Mouse (Mus musculus): ENCODE data around the gene Nxph1. TPM values are rescaled to one million over a fixed set of nuclear protein-coding genes. Genes with fewer than 3 reads are reported as not detected.

Nxph1 gene
- polyA plus RNA-seq, 2 experiments, result not detected

GRCm38 (mm10) chr6:9039286-9039685, 91.1 kb downstream of the Nxph1 start:
- Histone ChIP-seq H3K4me2 (ENCODE audit: low read depth) (no peak overlapping the region), H3K4me3 (ENCODE audit: insufficient read depth in 1 of 2, low read depth in 2 of 2, low read length in 2 of 2) (no peak overlapping the region), H3K9ac (replicated peaks) (no peak overlapping the region), H3K9me3 (ENCODE audit: control insufficient read depth, low read length) (no peaks in the 10 kb centered on the region), H3K36me3 (replicated peaks; ENCODE audit: control insufficient read depth, insufficient read depth, low read depth) (no peaks in the 10 kb centered on the region), H3K27me3 (ENCODE audit: control insufficient read depth, insufficient read depth, low read length) (no peaks in the 10 kb centered on the region), H3K27ac (no peak overlapping the region), H3K4me1 (replicated peaks; ENCODE audit: control insufficient read depth in 2 of 2, insufficient read depth in 2 of 2, low read length in 1 of 2) (no peaks in the 10 kb centered on the region)
- DNase-seq (ENCODE audit: low read depth in 3 of 3, low spot score in 3 of 3), result no peak
- no peak for ATAC-seq (ENCODE audit: insufficient read depth)
- WGBS (ENCODE audit: insufficient replicate concordance), result 63% methylated on average over 1 of the region's 1 CpGs
- TF ChIP-seq CTCF (IDR thresholded peaks at IDR 0.05; ENCODE audit: low read depth) (no peak), EP300 (IDR thresholded peaks at IDR 0.05; ENCODE audit: low read depth) (no peak)

GRCm38 (mm10) chr6:9040991-9041390, 92.8 kb downstream of the Nxph1 start:
- H3K27me3 ChIP-seq (ENCODE audit: control insufficient read depth, insufficient read depth, low read length), result no peaks in the 10 kb centered on the region
- TF ChIP-seq CTCF (IDR thresholded peaks at IDR 0.05; ENCODE audit: low read depth) (no peak), EP300 (IDR thresholded peaks at IDR 0.05; ENCODE audit: low read depth) (no peak)
- no peak overlapping the region for H3K9ac ChIP-seq (replicated peaks)
- no peak for DNase-seq (ENCODE audit: low read depth in 3 of 3, low spot score in 3 of 3)
- WGBS (ENCODE audit: insufficient replicate concordance), result 53% methylated on average over 3 of the region's 3 CpGs
- no peak overlapping the region for H3K27ac ChIP-seq
- H3K4me2 ChIP-seq (ENCODE audit: low read depth), result no peak overlapping the region
- ATAC-seq (ENCODE audit: insufficient read depth), result no peak
- no peaks in the 10 kb centered on the region for H3K9me3 ChIP-seq (ENCODE audit: control insufficient read depth, low read length)
- H3K36me3 ChIP-seq (replicated peaks; ENCODE audit: control insufficient read depth, insufficient read depth, low read depth), result no peaks in the 10 kb centered on the region
- no peak overlapping the region for H3K4me3 ChIP-seq (ENCODE audit: insufficient read depth in 1 of 2, low read depth in 2 of 2, low read length in 2 of 2)
- no peaks in the 10 kb centered on the region for H3K4me1 ChIP-seq (replicated peaks; ENCODE audit: control insufficient read depth in 2 of 2, insufficient read depth in 2 of 2, low read length in 1 of 2)

GRCm38 (mm10) chr6:9042391-9042790, 94.2 kb downstream of the Nxph1 start:
- no peak for ATAC-seq (ENCODE audit: insufficient read depth)
- 16% methylated on average over 1 of the region's 1 CpGs for WGBS (ENCODE audit: insufficient replicate concordance)

GRCm38 (mm10) chr6:9046815-9047214, 98.6 kb downstream of the Nxph1 start:
- no peaks in the 10 kb centered on the region for H3K9me3 ChIP-seq (ENCODE audit: control insufficient read depth, low read length)
- no peaks in the 10 kb centered on the region for H3K36me3 ChIP-seq (replicated peaks; ENCODE audit: control insufficient read depth, insufficient read depth, low read depth)
- ATAC-seq (ENCODE audit: insufficient read depth) (no peak), DNase-seq (ENCODE audit: low read depth in 3 of 3, low spot score in 3 of 3) (no peak)
- no peak overlapping the region for H3K4me2 ChIP-seq (ENCODE audit: low read depth)
- TF ChIP-seq EP300 (IDR thresholded peaks at IDR 0.05; ENCODE audit: low read depth) (no peak), CTCF (IDR thresholded peaks at IDR 0.05; ENCODE audit: low read depth) (no peak)
- H3K4me3 ChIP-seq (ENCODE audit: insufficient read depth in 1 of 2, low read depth in 2 of 2, low read length in 2 of 2), result no peak overlapping the region
- no peaks in the 10 kb centered on the region for H3K4me1 ChIP-seq (replicated peaks; ENCODE audit: control insufficient read depth in 2 of 2, insufficient read depth in 2 of 2, low read length in 1 of 2)
- WGBS (ENCODE audit: insufficient replicate concordance), result 25% methylated on average over 2 of the region's 2 CpGs
- no peaks in the 10 kb centered on the region for H3K27me3 ChIP-seq (ENCODE audit: control insufficient read depth, insufficient read depth, low read length)
- no peak overlapping the region for H3K9ac ChIP-seq (replicated peaks)
- no peak overlapping the region for H3K27ac ChIP-seq

More at GRCm38 (mm10) chr6:9042391-9042790, 94.2 kb downstream of the Nxph1 start:
- H3K9ac ChIP-seq (replicated peaks), result no peak overlapping the region
- H3K27ac ChIP-seq, result no peak overlapping the region
- DNase-seq (ENCODE audit: low read depth in 3 of 3, low spot score in 3 of 3), result no peak
- no peaks in the 10 kb centered on the region for H3K36me3 ChIP-seq (replicated peaks; ENCODE audit: control insufficient read depth, insufficient read depth, low read depth)
- H3K9me3 ChIP-seq (ENCODE audit: control insufficient read depth, low read length), result no peaks in the 10 kb centered on the region
- TF ChIP-seq EP300 (IDR thresholded peaks at IDR 0.05; ENCODE audit: low read depth) (no peak), CTCF (IDR thresholded peaks at IDR 0.05; ENCODE audit: low read depth) (no peak)
- no peaks in the 10 kb centered on the region for H3K4me1 ChIP-seq (replicated peaks; ENCODE audit: control insufficient read depth in 2 of 2, insufficient read depth in 2 of 2, low read length in 1 of 2)
- H3K4me3 ChIP-seq (ENCODE audit: insufficient read depth in 1 of 2, low read depth in 2 of 2, low read length in 2 of 2), result no peak overlapping the region
- H3K4me2 ChIP-seq (ENCODE audit: low read depth), result no peak overlapping the region
- no peaks in the 10 kb centered on the region for H3K27me3 ChIP-seq (ENCODE audit: control insufficient read depth, insufficient read depth, low read length)

GRCm38 (mm10) chr6:9061261-9062105, 113.3 kb downstream of the Nxph1 start:
- Histone ChIP-seq H3K4me2 (ENCODE audit: low read depth) (no peak overlapping the region), H3K27me3 (ENCODE audit: control insufficient read depth, insufficient read depth, low read length) (no peaks in the 10 kb centered on the region), H3K4me3 (ENCODE audit: insufficient read depth in 1 of 2, low read depth in 2 of 2, low read length in 2 of 2) (no peak overlapping the region), H3K4me1 (replicated peaks; ENCODE audit: control insufficient read depth in 2 of 2, insufficient read depth in 2 of 2, low read length in 1 of 2) (no peaks in the 10 kb centered on the region), H3K9me3 (ENCODE audit: control insufficient read depth, low read length) (no peaks in the 10 kb centered on the region), H3K36me3 (replicated peaks; ENCODE audit: control insufficient read depth, insufficient read depth, low read depth) (no peaks in the 10 kb centered on the region), H3K27ac (no peak overlapping the region), H3K9ac (replicated peaks) (no peak overlapping the region)
- no peak for ATAC-seq (ENCODE audit: insufficient read depth)
- TF ChIP-seq CTCF (IDR thresholded peaks at IDR 0.05; ENCODE audit: low read depth), result no peak
- no peak for TF ChIP-seq EP300 (IDR thresholded peaks at IDR 0.05; ENCODE audit: low read depth)
- no peak for DNase-seq (ENCODE audit: low read depth in 3 of 3, low spot score in 3 of 3)
- WGBS (ENCODE audit: insufficient replicate concordance), result 58% methylated on average over 4 of the region's 4 CpGs
